Mouse (Mus musculus) megakaryocyte, embryonic 14.5 days (primary cell): ENCODE data around the gene Clnk.

Experiments
- FLI1 ChIP-seq: IDR thresholded peaks from 2 replicates; pipeline ENCODE4 v1.6.1; 2012; ENCODE audit warnings: low read length, inconsistent platforms, mixed read lengths
- GATA1 ChIP-seq: IDR thresholded peaks from 3 replicates; pipeline ENCODE4 v1.6.1; 2012; ENCODE audit warnings: mixed read lengths, low read length, inconsistent platforms, borderline replicate concordance

DNA sequence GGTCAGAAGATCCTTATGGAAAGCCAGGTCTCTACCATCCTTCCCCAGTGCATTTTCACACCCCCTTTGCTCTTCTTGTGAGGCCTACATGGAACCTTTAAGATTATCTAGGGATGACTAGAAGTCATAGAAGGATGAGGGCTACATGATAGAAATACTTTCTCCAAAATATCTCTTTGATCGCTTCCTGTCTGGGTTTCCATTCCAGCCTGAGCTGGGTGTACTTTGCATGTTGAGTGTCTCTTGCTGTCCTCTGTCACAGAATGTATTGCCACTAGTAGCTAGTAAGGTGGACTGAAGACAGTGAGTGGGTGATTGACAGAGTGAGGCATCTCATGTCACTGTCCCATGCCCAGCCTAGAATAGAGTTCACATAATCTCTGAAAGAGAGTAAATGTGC, 36.6 kb downstream of the Clnk start:
- TF ChIP-seq FLI1 (no peak), GATA1 (no peak)
